Mouse (Mus musculus) layer of hippocampus, postnatal 36 days (tissue): ENCODE measurements around the gene Rps5. TPM values are rescaled to one million over a fixed set of nuclear protein-coding genes. Genes with fewer than 3 reads are reported as not detected.
A peak's percentile ranks its signal among the peaks of the same experiment; 100 is the strongest.
"Not testable (repeated sequence)": the region's sequence is repeated elsewhere in the genome, so short reads cannot be mapped to it uniquely, and the experiment has no call there.

Experiments used
- DNase-seq, 2 experiments: peaks; one replicate each; pipeline ENCODE4 v3.0.0; 2022
- total RNA-seq, 2 experiments: library from RNA; stranded (reverse); gene quantifications; 2 replicates each; pipeline ENCODE4 v1.2.3; 2021

Rps5 gene
- 100 to 1,000 TPM; 399 to 414 TPM for total RNA-seq

DNA sequence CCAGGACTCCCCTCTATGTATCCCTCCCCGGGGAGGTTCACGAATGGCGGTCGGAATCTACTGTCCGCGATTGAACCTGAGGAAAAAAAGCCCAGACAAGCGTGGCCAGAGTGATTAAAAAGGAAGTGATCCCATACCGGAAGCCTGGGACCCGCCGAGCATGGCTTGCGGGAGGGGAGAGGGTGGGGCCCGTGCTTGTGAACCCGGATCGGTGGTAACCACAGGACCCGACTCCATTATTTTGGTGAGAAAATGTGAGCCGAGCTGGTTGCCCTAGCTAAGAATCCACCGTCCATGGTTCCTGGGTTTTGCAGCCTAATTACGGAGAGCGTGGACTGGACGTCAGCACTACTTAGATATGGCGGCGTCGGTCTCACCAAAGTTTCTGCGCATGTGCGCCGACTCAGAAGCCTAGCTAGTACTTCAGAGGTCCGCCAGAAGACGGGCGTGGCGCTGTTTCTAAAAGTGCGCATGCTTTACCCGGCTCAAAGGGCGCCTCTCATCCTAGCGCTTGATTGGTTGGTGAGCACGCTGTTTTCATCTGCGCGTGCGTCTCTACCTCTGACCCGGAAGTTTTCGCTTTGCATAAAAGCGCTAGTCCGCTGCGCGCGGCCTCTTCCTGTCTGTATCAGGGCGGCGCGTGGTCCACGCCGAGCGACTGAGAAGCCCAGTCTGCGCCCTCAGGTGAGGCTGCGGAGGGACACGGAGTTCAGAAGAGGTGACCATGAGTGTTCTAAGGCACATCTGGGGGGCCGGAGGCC lies at the start of gene Rps5:
Gene Rps5 (plus strand): TSS at position 586 of the 761 bp plus-strand sequence.
- peak; percentile 97 to 98 for DNase-seq

GRCm38 (mm10) chr7:12874301-12874700 lies 47.8 kb upstream of the Rps5 start:
- no peak for DNase-seq

DNA sequence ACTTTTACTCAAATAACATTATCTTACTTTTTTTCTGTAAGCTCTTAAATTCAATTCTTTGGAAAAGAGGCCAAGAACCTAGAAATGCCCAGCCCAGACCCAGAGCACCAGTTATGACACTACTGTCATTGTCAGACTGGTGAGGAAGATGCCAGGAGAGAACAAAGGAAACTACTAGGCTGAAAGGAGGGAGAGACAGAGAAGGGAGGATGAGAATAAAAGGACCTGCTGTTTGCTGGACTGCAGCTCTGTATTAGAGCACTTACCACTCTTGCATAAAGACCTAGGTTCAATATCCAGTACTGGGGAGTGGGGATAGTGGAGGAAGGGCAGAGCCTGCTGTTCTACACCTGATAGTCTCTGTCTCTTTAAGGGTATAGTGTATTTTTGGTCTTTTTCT lies 42.1 kb upstream of the Rps5 start:
- no peak for DNase-seq

GRCm38 (mm10) chr7:12880497-12880896 lies 41.6 kb upstream of the Rps5 start:
- not testable (repeated sequence) for DNase-seq

GRCm38 (mm10) chr7:12880911-12881660 lies 41.0 kb upstream of the Rps5 start, which contains the start of gene Zfp128:
Gene Zfp128, plus strand, starts transcription at chr7:12881177.
- peak; percentile 93 to 96 for DNase-seq

- DNase-seq = no peak
Observed at GRCm38 (mm10) chr7:12886563-12887266, 35.4 kb upstream of the Rps5 start.

DNA sequence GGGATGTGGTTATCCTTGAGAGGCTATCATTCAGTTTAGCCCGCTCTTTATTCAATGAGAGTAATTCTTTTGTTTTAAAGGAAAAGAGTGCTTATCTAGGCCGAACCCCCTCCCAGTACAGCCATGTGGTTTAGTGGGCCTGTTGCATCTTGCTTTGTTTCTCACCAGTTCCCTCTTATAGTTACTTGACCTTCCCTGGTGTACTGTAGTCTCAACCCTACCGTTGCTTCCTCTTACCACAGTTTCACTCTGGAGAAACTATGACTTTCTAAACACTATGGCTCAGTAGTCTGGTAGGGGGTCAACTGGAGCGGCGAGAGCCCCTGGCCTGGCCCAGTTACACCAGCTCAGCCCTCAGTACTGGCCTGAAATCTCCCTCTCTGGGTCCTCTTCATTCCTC lies 34.5 kb upstream of the Rps5 start:
- DNase-seq = no peak

DNA sequence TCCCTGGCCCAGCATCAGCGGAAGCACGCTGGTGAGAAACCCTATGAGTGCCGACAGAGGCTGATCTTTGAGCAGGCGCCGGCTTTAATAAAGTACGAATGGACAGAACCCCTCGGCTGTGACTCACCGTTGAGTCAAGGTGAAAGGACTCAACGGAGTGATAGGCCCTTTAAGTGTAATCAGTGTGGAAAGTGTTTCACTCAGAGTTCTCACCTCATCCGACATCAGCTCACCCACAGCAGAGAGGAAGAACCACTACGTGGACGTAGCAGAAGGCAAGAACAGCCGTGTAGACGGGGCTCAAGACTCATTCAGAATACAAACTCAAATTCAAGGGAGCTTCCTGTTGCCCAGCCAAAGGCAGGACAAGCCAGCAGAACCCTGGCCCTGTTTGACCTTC lies 31.2 kb upstream of the Rps5 start:
- no peak for DNase-seq

- DNase-seq = no peak
Observed at GRCm38 (mm10) chr7:12891334-12891733, 30.8 kb upstream of the Rps5 start.

GRCm38 (mm10) chr7:12897655-12898410 lies 24.3 kb upstream of the Rps5 start, which contains the start of gene Zscan22:
Gene Zscan22, plus strand, starts transcription at chr7:12897815.
- peak; percentile 94 to 96 for DNase-seq

DNA sequence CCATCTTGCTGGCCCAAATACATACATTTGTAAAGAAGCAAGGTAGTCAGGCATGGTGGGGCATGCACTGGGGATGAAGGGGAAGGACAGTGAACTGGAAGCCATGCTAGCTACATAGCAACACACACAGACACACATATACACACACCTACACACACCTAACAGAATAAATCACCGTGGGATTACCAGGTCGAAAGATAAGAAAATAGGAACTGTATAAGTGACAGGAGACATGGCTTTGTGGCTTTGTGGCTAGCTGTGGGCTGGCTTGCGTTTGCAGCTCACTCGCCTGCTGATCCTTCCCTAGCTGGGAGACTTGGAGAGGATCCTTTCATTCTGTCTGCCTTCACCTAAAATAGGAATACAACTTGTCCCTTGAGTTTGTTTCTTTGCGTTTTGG lies 20.6 kb upstream of the Rps5 start:
- DNase-seq = no peak

GRCm38 (mm10) chr7:12903623-12904022 lies 18.5 kb upstream of the Rps5 start:
- no peak for DNase-seq

DNA sequence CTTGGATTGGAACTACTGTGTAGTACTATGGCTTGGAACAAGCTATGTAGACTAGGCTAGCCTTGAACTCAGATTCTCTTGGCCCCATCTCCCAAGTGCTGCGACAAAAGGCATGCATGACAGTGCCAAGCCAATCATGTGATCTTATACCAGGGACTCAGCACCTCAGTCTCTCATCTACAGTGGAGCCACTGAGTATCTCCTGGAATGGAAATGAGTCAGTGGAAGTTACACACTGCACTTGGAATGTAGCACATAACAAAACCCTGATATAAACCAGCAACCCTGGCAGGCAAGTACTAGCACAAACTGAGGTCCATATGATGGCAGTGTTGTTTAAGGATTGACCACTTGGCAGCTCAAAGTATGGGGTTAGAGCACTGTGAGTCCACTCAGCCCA lies 16.9 kb upstream of the Rps5 start:
- DNase-seq = no peak

GRCm38 (mm10) chr7:12909498-12909962 lies 12.6 kb upstream of the Rps5 start:
- DNase-seq = peak; percentile 64 to 74

GRCm38 (mm10) chr7:12910181-12910668 lies 11.9 kb upstream of the Rps5 start:
- DNase-seq = peak; percentile 70 to 71

DNA sequence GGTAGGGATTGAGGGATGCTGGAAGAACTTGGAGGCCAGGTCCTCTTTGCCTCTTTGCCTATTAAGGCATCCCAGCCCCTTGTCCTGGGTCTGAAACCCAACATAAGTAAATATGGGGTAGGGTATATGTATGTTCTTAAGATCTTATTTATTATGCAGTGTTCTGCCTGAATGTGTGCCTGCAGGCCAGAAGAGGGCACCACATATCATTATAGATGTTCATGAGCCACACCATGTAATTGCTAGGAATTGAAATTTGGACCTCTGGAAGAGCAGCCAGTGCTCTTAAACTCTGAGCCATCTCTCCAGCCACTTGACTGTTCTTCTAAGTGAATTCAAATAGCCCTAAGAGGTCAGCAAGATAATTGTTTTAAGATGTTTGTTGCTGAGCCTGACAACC lies 8.5 kb upstream of the Rps5 start:
- DNase-seq = no peak

DNA sequence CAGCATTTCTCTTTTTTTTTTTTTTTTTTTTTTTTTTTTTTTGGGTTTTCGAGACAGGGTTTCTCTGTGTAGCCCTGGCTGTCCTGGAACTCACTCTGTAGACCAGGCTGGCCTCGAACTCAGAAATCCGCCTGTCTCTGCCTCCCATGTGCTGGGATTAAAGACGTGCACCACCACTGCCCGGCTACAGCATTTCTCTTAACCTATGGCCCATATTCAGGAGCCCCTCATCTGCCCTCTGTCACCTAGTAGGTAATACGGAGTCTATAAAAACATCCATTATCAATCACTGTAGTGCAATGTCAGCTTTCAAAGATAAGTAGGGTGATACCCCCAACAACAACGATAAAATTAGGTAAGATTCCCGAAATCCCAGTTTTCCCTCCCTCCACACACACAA lies 1.6 kb upstream of the Rps5 start:
- DNase-seq = not testable (repeated sequence)

GRCm38 (mm10) chr7:12921318-12921704 lies 779 bp upstream of the Rps5 start:
- DNase-seq = no peak

DNA sequence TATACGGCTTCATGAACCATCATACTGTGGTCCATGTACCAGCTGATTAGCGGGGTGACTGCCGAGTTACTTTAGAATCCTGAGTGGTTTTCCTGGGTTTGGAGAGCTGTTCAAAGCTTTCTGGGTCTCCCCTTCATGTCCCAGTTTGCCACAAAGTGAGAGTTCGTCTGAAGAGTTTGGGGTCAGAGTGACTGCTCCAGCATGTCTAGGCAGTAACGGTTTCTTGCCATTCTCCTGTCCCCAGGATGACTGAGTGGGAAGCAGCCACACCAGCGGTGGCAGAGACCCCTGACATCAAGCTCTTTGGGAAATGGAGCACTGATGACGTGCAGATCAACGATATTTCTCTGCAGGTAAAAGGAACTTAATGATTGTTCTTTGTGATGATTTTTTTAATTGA lies 639 bp downstream of the Rps5 start:
- no peak for DNase-seq

GRCm38 (mm10) chr7:12926316-12926715 lies 4.2 kb downstream of the Rps5 start:
- DNase-seq = no peak

DNA sequence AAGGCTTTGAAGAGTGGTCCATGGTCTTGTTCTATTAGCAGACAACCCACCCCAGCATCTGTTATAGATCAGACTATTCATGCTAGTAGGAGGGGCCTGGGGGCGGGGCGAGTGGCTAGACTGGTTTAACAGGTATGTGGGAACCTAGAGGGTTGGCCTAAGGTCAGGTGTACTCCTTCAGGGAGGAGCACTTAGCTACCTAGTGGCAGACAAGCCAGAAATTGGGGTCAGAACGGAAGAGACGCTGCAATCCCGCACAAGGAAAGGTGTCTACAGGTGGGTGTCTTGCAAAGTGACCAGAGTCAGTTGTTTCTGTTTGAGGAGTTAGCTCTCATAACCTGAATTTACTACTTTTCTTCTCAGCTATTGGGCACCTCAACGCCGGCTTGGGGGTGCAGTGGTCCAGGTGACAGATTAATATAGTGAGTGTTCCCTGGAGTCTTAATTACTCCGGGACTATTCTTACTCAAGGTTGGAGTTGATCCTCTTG lies 5.1 kb downstream of the Rps5 start, which contains the start of gene Rnf225:
Gene Rnf225 (plus strand): TSS at position 226 of the 490 bp plus-strand sequence.
- DNase-seq = no peak
